Mouse (Mus musculus) layer of hippocampus, postnatal 14 days (tissue): ENCODE data around the gene Smurf1. TPM values are rescaled to one million over a fixed set of nuclear protein-coding genes. Genes with fewer than 3 reads are reported as not detected.

ENCODE experiments used
- microRNA-seq, 2 experiments: library from miRNA; unstranded; fragments of <30 nt; microRNA quantifications; one replicate each; pipeline ENCODE4 v1.2.0; 2021
- total RNA-seq, 2 experiments: library from RNA; stranded (reverse); gene quantifications; 2 replicates each; pipeline ENCODE4 v1.2.3; 2021

The Smurf1 gene
- total RNA-seq, 2 experiments from 2014 or later: 39.0 to 39.7 TPM

Small RNAs within 50 kb of the gene (microRNA-seq; reads per million reads assigned to microRNA genes)
- 0.68 to 1.1 reads per million in 2 experiments for gene Mir7039

Other genes with a start within 250 kb of the Smurf1 start
- 100 to 1,000 TPM; 126 to 137 TPM for gene Tmem130, start 204.0 kb downstream of the Smurf1 start, total RNA-seq
- gene Trrap, start 198.1 kb downstream of the Smurf1 start, total RNA-seq: 100 to 1,000 TPM; 148 to 164 TPM
- not detected for gene Gm4871, start 66.9 kb upstream of the Smurf1 start, total RNA-seq
- not detected for gene 1700018F24Rik, start 77.1 kb upstream of the Smurf1 start, total RNA-seq
- 100 to 1,000 TPM; 226 to 230 TPM for gene Arpc1a, start 118.0 kb upstream of the Smurf1 start, total RNA-seq
- gene Kpna7, start 118.2 kb upstream of the Smurf1 start, total RNA-seq: not detected
- gene Arpc1b, start 148.4 kb upstream of the Smurf1 start, total RNA-seq: 10 to 100 TPM; 41.3 to 48.7 TPM
- 100 to 1,000 TPM in 1 of 2 experiments, 10 to 100 TPM in 1; 99.5 to 114 TPM for gene Pdap1, start 174.4 kb upstream of the Smurf1 start, total RNA-seq
- gene Bud31, start 174.5 kb upstream of the Smurf1 start, total RNA-seq: 10 to 100 TPM; 78.1 to 85.5 TPM
- 10 to 100 TPM; 14.1 to 15.2 TPM for gene Ptcd1, start 201.3 kb upstream of the Smurf1 start, total RNA-seq
- 10 to 100 TPM; 27.6 to 28.4 TPM for gene Cpsf4, start 201.4 kb upstream of the Smurf1 start, total RNA-seq
- 100 to 1,000 TPM; 292 to 295 TPM for gene Atp5j2, start 226.2 kb upstream of the Smurf1 start, total RNA-seq
- gene Zkscan14, start 236.0 kb upstream of the Smurf1 start, total RNA-seq: 1 to 10 TPM; 9.0 to 9.8 TPM
- 10 to 100 TPM; 11.9 to 12.7 TPM for gene Zkscan5, start 238.7 kb upstream of the Smurf1 start, total RNA-seq